Mouse (Mus musculus) neural tube, embryonic 13.5 days (tissue): ENCODE data around the gene Cdca8. TPM values are rescaled to one million over a fixed set of nuclear protein-coding genes. Genes with fewer than 3 reads are reported as not detected.

ENCODE experiments used
- ATAC-seq: fragments of 200-750 bp; cut with Nextera tagmentation; 2 replicates; pipeline ENCODE4 v1.8.0; 2017; ENCODE audit warnings: low read depth, mild to moderate bottlenecking, moderate TSS enrichment, moderate library complexity
- H3K27ac ChIP-seq: fragments of 300-500 bp; sonication (generic); replicated peaks from 2 replicates; pipeline ENCODE4 v1.5.1; 2015; ENCODE audit warnings: moderate library complexity, mild to moderate bottlenecking, inconsistent platforms
- H3K27me3 ChIP-seq: fragments of 300-500 bp; sonication (generic); 2 replicates; pipeline ENCODE4 v1.6.1; 2015; ENCODE audit warnings: mild to moderate bottlenecking, inconsistent platforms
- H3K36me3 ChIP-seq: fragments of 300-500 bp; sonication (generic); 2 replicates; pipeline ENCODE4 v1.6.1; 2015; ENCODE audit warnings: mild to moderate bottlenecking, inconsistent platforms
- H3K4me1 ChIP-seq: fragments of 300-500 bp; sonication (generic); replicated peaks from 2 replicates; pipeline ENCODE4 v1.6.1; 2015; ENCODE audit warnings: inconsistent platforms
- H3K4me2 ChIP-seq: fragments of 300-500 bp; sonication (generic); 2 replicates; pipeline ENCODE4 v1.6.1; 2015; ENCODE audit warnings: inconsistent platforms, mild to moderate bottlenecking, moderate library complexity
- H3K4me3 ChIP-seq: fragments of 300-500 bp; sonication (generic); 2 replicates; pipeline ENCODE4 v1.5.1; 2015; ENCODE audit warnings: mild to moderate bottlenecking, inconsistent platforms
- H3K9ac ChIP-seq: fragments of 300-500 bp; sonication (generic); 2 replicates; pipeline ENCODE4 v1.6.1; 2015; ENCODE audit warnings: moderate library complexity, mild to moderate bottlenecking, inconsistent platforms
- H3K9me3 ChIP-seq: fragments of 300-500 bp; sonication (generic); 2 replicates; pipeline ENCODE4 v1.6.1; 2016; ENCODE audit warnings: inconsistent platforms
- WGBS: fragments of 180-500 bp; shearing (Covaris S2); methylation state at CpG from one replicate; pipeline ENCODE4 v1.1.7; 2015; 5-methylcytosine and 5-hydroxymethylcytosine counted together
- polyA plus RNA-seq: library from polyadenylated mRNA; unstranded; fragments of >200 nt; fragmentation: Nextera tagmentation; extraction: Ambion mirVana; gene quantifications from 2 replicates; pipeline ENCODE4 v1.2.1, GENCODE M21; 2015

The Cdca8 gene
- polyA plus RNA-seq, 1 experiment from 2014 or later, result 30.1 TPM

- H3K36me3 ChIP-seq, result no peaks in the 10 kb centered on the region
- peak overlapping the region; percentile 73 for H3K4me2 ChIP-seq
- no peak overlapping the region for H3K27ac ChIP-seq
- peak overlapping the region; percentile 49 for H3K4me3 ChIP-seq
- H3K9me3 ChIP-seq, result no peaks in the 10 kb centered on the region
- peaks cover 64% of the 10 kb centered on the region for H3K27me3 ChIP-seq
- WGBS, result 2% methylated on average over 83 of the region's 83 CpGs
- H3K9ac ChIP-seq, result peak overlapping the region; percentile 70
- ATAC-seq, result peak; percentile 76
- peaks cover 29% of the 10 kb centered on the region for H3K4me1 ChIP-seq
Measured at GRCm38 (mm10) chr4:124894508-124895428, 44.3 kb downstream of the Cdca8 start.

- Histone ChIP-seq H3K27ac (no peak overlapping the region), H3K9ac (peak overlapping the region; percentile 70; the same call in 1 of the 2 replicates), H3K9me3 (no peaks in the 10 kb centered on the region), H3K4me1 (peaks cover 25% of the 10 kb centered on the region), H3K4me3 (peak overlapping the region; percentile 49; the same call in 1 of the 2 replicates), H3K36me3 (no peaks in the 10 kb centered on the region), H3K4me2 (peak overlapping the region; percentile 73), H3K27me3 (peaks cover 65% of the 10 kb centered on the region)
- peak; percentile 13; the same call in 1 of the 2 replicates for ATAC-seq
- 24% methylated on average over 6 of the region's 6 CpGs for WGBS
Measured at GRCm38 (mm10) chr4:124893769-124894168, 45.3 kb downstream of the Cdca8 start.

- 74% methylated on average over 5 of the region's 5 CpGs for WGBS
- Histone ChIP-seq H3K27me3 (peaks cover 63% of the 10 kb centered on the region), H3K4me2 (no peak overlapping the region), H3K36me3 (no peaks in the 10 kb centered on the region), H3K9me3 (no peaks in the 10 kb centered on the region), H3K4me1 (peaks cover 20% of the 10 kb centered on the region), H3K27ac (no peak overlapping the region), H3K9ac (no peak overlapping the region), H3K4me3 (no peak overlapping the region)
- ATAC-seq, result no peak
Measured at GRCm38 (mm10) chr4:124890831-124891230, 48.3 kb downstream of the Cdca8 start.

- Histone ChIP-seq H3K4me2 (no peak overlapping the region), H3K27me3 (peaks cover 63% of the 10 kb centered on the region), H3K27ac (no peak overlapping the region), H3K4me3 (no peak overlapping the region), H3K4me1 (peaks cover 16% of the 10 kb centered on the region), H3K9ac (no peak overlapping the region), H3K36me3 (no peaks in the 10 kb centered on the region), H3K9me3 (no peaks in the 10 kb centered on the region)
- 86% methylated on average over 2 of the region's 2 CpGs for WGBS
- no peak for ATAC-seq
Measured at GRCm38 (mm10) chr4:124889935-124890334, 49.2 kb downstream of the Cdca8 start.

- no peak overlapping the region for H3K9ac ChIP-seq
- no peak overlapping the region for H3K4me3 ChIP-seq
- peaks cover 6% of the 10 kb centered on the region; the same call in 1 of the 2 replicates for H3K4me1 ChIP-seq
- peaks cover 62% of the 10 kb centered on the region for H3K27me3 ChIP-seq
- no peak overlapping the region for H3K27ac ChIP-seq
- H3K4me2 ChIP-seq, result no peak overlapping the region
- no peaks in the 10 kb centered on the region for H3K9me3 ChIP-seq
- 74% methylated on average over 7 of the region's 7 CpGs for WGBS
- no peak for ATAC-seq
- no peaks in the 10 kb centered on the region for H3K36me3 ChIP-seq
Measured at GRCm38 (mm10) chr4:124888702-124889101, 50.4 kb downstream of the Cdca8 start.

GRCm38 (mm10) chr4:124882151-124882729, 56.9 kb downstream of the Cdca8 start:
- peak overlapping the region; percentile 62; the same call in 1 of the 2 replicates for H3K27ac ChIP-seq
- peak overlapping the region; percentile 64 for H3K4me2 ChIP-seq
- WGBS, result under 1% methylated on average over 37 of the region's 37 CpGs
- H3K27me3 ChIP-seq, result peaks cover 69% of the 10 kb centered on the region
- peak; percentile 32 for ATAC-seq
- H3K9ac ChIP-seq, result peak overlapping the region; percentile 68
- no peaks in the 10 kb centered on the region for H3K36me3 ChIP-seq
- H3K4me3 ChIP-seq, result peak overlapping the region; percentile 50
- peaks cover 37% of the 10 kb centered on the region for H3K4me1 ChIP-seq
- H3K9me3 ChIP-seq, result no peaks in the 10 kb centered on the region

- H3K36me3 ChIP-seq, result no peaks in the 10 kb centered on the region
- WGBS, result under 1% methylated on average over 37 of the region's 37 CpGs
- H3K9me3 ChIP-seq, result no peaks in the 10 kb centered on the region
- ATAC-seq, result peak; percentile 95
- peak overlapping the region; percentile 68 for H3K9ac ChIP-seq
- peaks cover 66% of the 10 kb centered on the region for H3K27me3 ChIP-seq
- H3K4me1 ChIP-seq, result peaks cover 37% of the 10 kb centered on the region
- H3K4me3 ChIP-seq, result peak overlapping the region; percentile 50
- H3K27ac ChIP-seq, result peak overlapping the region; percentile 68
- peak overlapping the region; percentile 64 for H3K4me2 ChIP-seq
Measured at GRCm38 (mm10) chr4:124881341-124881908, 57.7 kb downstream of the Cdca8 start.

GRCm38 (mm10) chr4:124880599-124880998, 58.5 kb downstream of the Cdca8 start, which contains the start of gene Epha10:
TSS of gene Epha10 (plus strand) at chr4:124880899.
- Histone ChIP-seq H3K27ac (peak within 1 kb of the TSS; percentile 68), H3K9ac (peak within 1 kb of the TSS; percentile 68), H3K27me3 (peaks cover 59% of the 10 kb centered on the region), H3K9me3 (no peaks in the 10 kb centered on the region), H3K4me2 (peak within 1 kb of the TSS; percentile 64), H3K4me1 (peaks cover 37% of the 10 kb centered on the region), H3K36me3 (no peaks in the 10 kb centered on the region), H3K4me3 (peak within 1 kb of the TSS; percentile 50)
- ATAC-seq, result 0 out of 2 replicates have a peak, but pooled peaks have one; percentile 11
- 5% methylated on average over 11 of the region's 11 CpGs for WGBS

GRCm38 (mm10) chr4:124872719-124873118, 66.4 kb downstream of the Cdca8 start:
- no peak for ATAC-seq
- H3K36me3 ChIP-seq, result no peaks in the 10 kb centered on the region

More at GRCm38 (mm10) chr4:124872719-124873118, 66.4 kb downstream of the Cdca8 start:
- Histone ChIP-seq H3K9ac (no peak overlapping the region), H3K4me3 (no peak overlapping the region), H3K4me1 (no peaks in the 10 kb centered on the region), H3K27ac (no peak overlapping the region), H3K9me3 (0 out of 2 replicates have a peak, but pooled peaks cover 3% of the 10 kb centered on the region), H3K4me2 (no peak overlapping the region), H3K27me3 (no peaks in the 10 kb centered on the region)
- 83% methylated on average over 1 of the region's 1 CpGs for WGBS
